Mouse (Mus musculus) lung, embryonic 15.5 days (tissue): ENCODE data around the gene Actr3b. TPM values are rescaled to one million over a fixed set of nuclear protein-coding genes. Genes with fewer than 3 reads are reported as not detected.
"Not testable (repeated sequence)": the region's sequence is repeated elsewhere in the genome, so short reads cannot be mapped to it uniquely, and the experiment has no call there.

Experiments
- ATAC-seq: fragments of 200-750 bp; cut with Nextera tagmentation; 2 replicates; pipeline ENCODE4 v1.8.0; 2017; ENCODE audit warnings: moderate number of reproducible peaks, borderline replicate concordance; ENCODE audit not compliant: low FRiP score, low TSS enrichment; ENCODE audit errors: extremely low read depth
- H3K27ac ChIP-seq: fragments of 300-500 bp; sonication (generic); 2 replicates; pipeline ENCODE4 v1.5.1; 2015; ENCODE audit warnings: moderate library complexity, mild to moderate bottlenecking, inconsistent platforms
- H3K27me3 ChIP-seq: fragments of 300-500 bp; sonication (generic); 2 replicates; pipeline ENCODE4 v1.6.1; 2015; ENCODE audit warnings: inconsistent platforms
- H3K36me3 ChIP-seq: fragments of 300-500 bp; sonication (generic); 2 replicates; pipeline ENCODE4 v1.6.1; 2015; ENCODE audit warnings: inconsistent platforms
- H3K4me1 ChIP-seq: fragments of 300-500 bp; sonication (generic); 2 replicates; pipeline ENCODE4 v1.6.1; 2015; ENCODE audit warnings: inconsistent platforms
- H3K4me2 ChIP-seq: fragments of 300-500 bp; sonication (generic); 2 replicates; pipeline ENCODE4 v1.6.1; 2015; ENCODE audit warnings: inconsistent platforms, mild to moderate bottlenecking, moderate library complexity
- H3K4me3 ChIP-seq: fragments of 300-500 bp; sonication (generic); 2 replicates; pipeline ENCODE4 v1.5.1; 2015; ENCODE audit warnings: mild to moderate bottlenecking, inconsistent platforms
- H3K9ac ChIP-seq: fragments of 300-500 bp; sonication (generic); 2 replicates; pipeline ENCODE4 v1.6.1; 2015; ENCODE audit warnings: inconsistent platforms
- H3K9me3 ChIP-seq: fragments of 300-500 bp; sonication (generic); 2 replicates; pipeline ENCODE4 v1.6.1; 2016; ENCODE audit warnings: inconsistent platforms
- WGBS: fragments of 180-500 bp; shearing (Covaris S2); methylation state at CpG from one replicate; pipeline ENCODE4 v1.1.7; 2015; 5-methylcytosine and 5-hydroxymethylcytosine counted together
- polyA plus RNA-seq: library from polyadenylated mRNA; unstranded; fragments of >200 nt; fragmentation: Nextera tagmentation; extraction: Ambion mirVana; gene quantifications from 2 replicates; pipeline ENCODE4 v1.2.1, GENCODE M21; 2015

Actr3b gene
- polyA plus RNA-seq, 1 experiment from 2014 or later = 3.2 TPM

DNA sequence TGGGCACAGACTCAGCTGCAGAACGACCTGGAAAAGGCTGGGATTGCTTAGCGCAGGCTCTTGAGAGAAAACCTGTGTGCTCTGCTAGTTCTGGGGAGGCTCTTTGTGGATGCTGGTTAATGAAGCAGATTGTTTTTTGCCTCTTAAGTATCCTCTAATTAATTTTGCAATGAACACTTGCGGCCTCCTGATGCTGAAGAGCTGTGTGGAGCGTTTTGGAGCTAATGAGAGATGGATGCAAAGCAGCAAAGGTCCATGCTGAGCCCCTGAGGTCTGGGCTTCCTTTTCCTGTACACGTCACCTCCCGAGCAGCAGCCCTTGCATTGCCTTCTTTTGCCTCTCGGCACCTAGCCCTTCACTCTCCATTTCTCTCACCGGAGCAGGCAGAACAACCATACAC lies 110.1 kb downstream of the Actr3b start:
- no peak for ATAC-seq
- no peak overlapping the region for H3K9ac ChIP-seq
- 72% methylated on average over 8 of the region's 8 CpGs for WGBS

DNA sequence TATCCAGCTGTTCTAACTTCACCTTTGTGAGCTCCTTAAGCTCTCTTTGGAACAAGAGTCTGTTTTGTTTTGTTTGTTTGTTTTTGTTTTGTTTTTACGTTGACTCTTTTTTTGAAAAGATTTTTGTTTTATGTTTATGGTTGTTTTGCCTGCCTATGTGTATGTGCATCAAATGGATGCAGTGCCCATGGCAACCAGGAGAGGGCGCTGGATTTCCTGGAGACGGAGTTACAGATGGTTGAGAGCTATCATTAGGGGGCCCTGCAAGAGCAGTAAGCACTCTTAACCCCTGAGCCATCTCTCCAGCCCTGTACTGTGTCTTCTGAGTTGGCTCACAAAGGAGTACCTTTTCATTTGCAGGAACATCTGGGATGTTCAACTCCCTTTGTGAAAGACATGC lies 110.8 kb downstream of the Actr3b start:
- no peaks in the 10 kb centered on the region for H3K4me1 ChIP-seq
- H3K27ac ChIP-seq = no peak overlapping the region
- 39% methylated on average over 3 of the region's 3 CpGs for WGBS
- no peak overlapping the region for H3K4me2 ChIP-seq
- no peaks in the 10 kb centered on the region for H3K27me3 ChIP-seq
- no peaks in the 10 kb centered on the region for H3K9me3 ChIP-seq
- no peak overlapping the region for H3K9ac ChIP-seq
- H3K36me3 ChIP-seq = no peaks in the 10 kb centered on the region
- no peak for ATAC-seq
- no peak overlapping the region for H3K4me3 ChIP-seq

More for the DNA sequence above, 110.1 kb downstream of the Actr3b start:
- Histone ChIP-seq H3K36me3 (no peaks in the 10 kb centered on the region), H3K27ac (no peak overlapping the region), H3K4me1 (no peaks in the 10 kb centered on the region), H3K4me3 (no peak overlapping the region), H3K4me2 (no peak overlapping the region), H3K27me3 (no peaks in the 10 kb centered on the region), H3K9me3 (no peaks in the 10 kb centered on the region)

DNA sequence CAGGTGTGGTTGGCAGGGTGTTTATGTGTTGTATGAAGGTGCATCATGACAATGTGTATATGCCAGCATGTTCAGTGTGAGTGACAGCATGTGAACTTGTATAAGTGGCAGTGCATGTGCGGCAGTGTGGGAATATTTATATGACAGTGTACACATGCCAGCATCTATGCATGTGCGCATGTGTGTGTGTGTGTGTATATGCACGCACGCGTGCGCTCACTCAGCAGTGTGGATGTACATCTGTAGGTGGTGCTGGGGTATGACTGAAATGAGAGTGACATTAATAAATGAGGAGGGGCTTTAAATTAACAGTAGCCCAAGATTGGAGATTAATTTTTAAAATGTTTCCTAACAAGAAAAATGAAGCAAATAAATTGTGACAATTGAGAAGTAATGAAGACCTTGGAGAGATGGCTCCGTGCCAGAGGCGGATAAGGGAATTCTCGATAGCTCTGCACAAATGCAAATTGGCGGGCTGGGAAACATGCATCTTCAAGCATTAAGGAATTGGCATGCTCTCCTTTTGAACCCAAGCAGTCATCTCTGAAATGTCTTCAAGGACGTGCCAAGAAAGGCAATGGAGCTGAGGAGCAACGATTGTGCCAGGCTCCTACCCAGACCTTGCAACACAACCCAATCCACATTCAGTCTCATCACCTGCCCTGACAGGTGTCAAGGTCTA lies 111.7 kb downstream of the Actr3b start:
- 84% methylated on average over 12 of the region's 12 CpGs for WGBS

DNA sequence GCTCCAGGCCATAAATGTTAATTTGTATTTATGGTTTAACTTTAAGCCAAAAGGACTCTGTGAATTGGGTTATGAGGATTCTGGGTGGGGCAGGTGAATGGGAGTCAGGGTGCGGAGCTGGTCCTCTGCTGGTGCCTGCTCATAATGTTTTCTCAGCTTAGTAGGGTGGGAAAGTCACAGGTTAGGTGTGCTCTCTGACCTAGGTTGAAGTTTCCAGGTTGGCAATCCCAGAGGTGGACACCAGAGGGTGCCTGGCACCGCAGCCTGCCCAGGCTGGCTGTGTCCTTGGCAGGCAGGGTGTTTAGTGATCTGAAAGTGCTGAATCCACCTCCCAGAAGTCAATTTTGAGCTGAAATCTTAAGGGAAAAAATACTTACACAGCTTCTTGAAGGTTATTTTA lies 113.2 kb downstream of the Actr3b start:
- Histone ChIP-seq H3K9me3 (no peaks in the 10 kb centered on the region), H3K27ac (no peak overlapping the region), H3K4me1 (no peaks in the 10 kb centered on the region), H3K4me3 (no peak overlapping the region), H3K36me3 (no peaks in the 10 kb centered on the region), H3K27me3 (no peaks in the 10 kb centered on the region), H3K9ac (no peak overlapping the region), H3K4me2 (no peak overlapping the region)
- WGBS = 64% methylated on average over 2 of the region's 2 CpGs
- ATAC-seq = no peak

More for the DNA sequence above, 111.7 kb downstream of the Actr3b start:
- H3K27me3 ChIP-seq = no peaks in the 10 kb centered on the region
- no peak overlapping the region for H3K9ac ChIP-seq
- H3K4me2 ChIP-seq = no peak overlapping the region
- H3K27ac ChIP-seq = no peak overlapping the region
- no peaks in the 10 kb centered on the region for H3K4me1 ChIP-seq
- ATAC-seq = no peak
- H3K36me3 ChIP-seq = no peaks in the 10 kb centered on the region
- H3K9me3 ChIP-seq = no peaks in the 10 kb centered on the region
- H3K4me3 ChIP-seq = no peak overlapping the region

DNA sequence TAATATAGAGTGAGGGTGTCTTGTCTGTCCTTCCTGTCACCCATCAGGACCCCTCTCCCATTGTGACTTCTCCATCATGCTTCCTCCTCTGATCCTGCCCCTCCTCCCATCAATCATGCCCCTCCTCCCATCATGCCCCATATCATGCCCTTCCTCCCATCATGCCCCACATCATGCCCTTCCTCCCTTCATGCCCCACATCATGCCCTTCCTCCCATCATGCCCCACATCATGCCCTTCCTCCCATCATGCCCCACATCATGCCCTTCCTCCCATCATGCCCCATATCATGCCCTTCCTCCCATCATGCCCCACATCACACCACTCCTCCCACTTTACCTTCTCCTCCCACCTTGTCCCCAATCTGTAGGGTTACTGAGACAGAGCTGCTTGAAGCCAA lies 116.1 kb downstream of the Actr3b start:
- H3K27ac ChIP-seq, H3K9ac ChIP-seq, ATAC-seq, H3K9me3 ChIP-seq, H3K36me3 ChIP-seq, H3K4me2 ChIP-seq, H3K4me1 ChIP-seq, H3K27me3 ChIP-seq, H3K4me3 ChIP-seq: not testable (repeated sequence)

DNA sequence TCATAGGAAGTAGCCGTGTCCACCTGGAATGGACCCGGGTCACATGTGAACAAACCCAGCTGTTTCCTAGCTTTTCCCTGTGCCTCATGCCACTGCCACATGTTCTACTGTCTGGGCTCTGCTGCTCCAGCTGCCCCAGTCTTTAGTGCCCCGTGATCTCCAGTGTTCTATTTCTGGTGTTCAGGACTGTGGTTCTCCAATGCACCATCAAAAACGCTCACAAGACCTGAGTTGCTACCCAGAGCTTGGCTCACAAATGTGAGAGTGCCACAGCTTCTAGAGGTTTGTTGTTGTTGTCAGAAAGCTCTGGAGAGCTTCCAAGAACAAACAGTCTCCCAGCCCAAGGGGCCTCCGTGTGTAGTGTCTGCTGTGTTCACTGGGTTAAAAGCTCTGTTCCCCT lies 117.5 kb downstream of the Actr3b start:
- 67% methylated on average over 5 of the region's 5 CpGs for WGBS
- H3K4me3 ChIP-seq = no peak overlapping the region
- ATAC-seq = no peak

DNA sequence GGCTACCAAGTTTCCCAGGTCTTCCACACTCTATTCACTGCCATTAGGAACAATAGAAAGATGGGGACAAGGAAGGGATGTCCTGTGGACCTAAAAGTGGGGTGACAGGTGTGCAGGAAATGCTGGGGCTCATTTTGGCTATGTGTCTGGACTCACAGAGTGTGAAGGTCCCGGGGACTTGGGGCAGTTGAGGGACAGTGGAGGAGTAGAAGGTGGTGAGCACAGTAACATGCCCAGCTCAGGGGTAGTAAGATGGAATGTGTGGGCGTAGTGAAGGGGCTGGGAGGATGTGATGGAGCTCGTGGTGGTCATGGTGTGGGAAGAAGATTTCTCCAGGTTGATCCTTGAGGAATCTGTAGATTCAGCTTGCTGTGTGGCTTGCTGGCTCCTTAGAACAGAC lies 118.2 kb downstream of the Actr3b start:
- no peaks in the 10 kb centered on the region for H3K4me1 ChIP-seq
- no peak overlapping the region for H3K4me2 ChIP-seq
- H3K36me3 ChIP-seq = no peaks in the 10 kb centered on the region
- H3K4me3 ChIP-seq = no peak overlapping the region
- 67% methylated on average over 3 of the region's 3 CpGs for WGBS
- no peak overlapping the region for H3K9ac ChIP-seq
- H3K27ac ChIP-seq = no peak overlapping the region
- no peaks in the 10 kb centered on the region for H3K9me3 ChIP-seq
- ATAC-seq = no peak
- H3K27me3 ChIP-seq = no peaks in the 10 kb centered on the region

More for the DNA sequence above, 117.5 kb downstream of the Actr3b start:
- Histone ChIP-seq H3K27ac (no peak overlapping the region), H3K4me1 (no peaks in the 10 kb centered on the region), H3K36me3 (no peaks in the 10 kb centered on the region), H3K9me3 (no peaks in the 10 kb centered on the region), H3K9ac (no peak overlapping the region), H3K4me2 (no peak overlapping the region), H3K27me3 (no peaks in the 10 kb centered on the region)

DNA sequence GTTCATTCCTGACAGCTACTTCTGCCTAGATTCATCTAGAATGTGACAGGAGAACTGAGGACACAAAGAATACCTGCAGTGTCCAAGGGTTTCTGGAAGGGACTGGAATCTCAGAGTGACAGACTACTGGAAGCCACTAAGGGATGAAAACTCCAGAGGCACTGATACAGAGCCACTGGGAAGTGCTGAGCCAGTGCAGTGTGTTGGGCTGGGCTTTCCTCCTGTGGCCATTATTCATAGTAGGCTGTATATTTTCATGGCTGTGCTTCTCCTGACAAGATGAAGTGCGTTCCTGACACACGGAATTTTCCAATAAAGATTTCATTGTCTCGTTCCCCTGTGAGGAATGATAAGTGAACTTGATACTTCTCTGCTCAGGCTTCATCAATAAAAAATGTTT lies 126.9 kb downstream of the Actr3b start:
- H3K4me2 ChIP-seq = no peak overlapping the region

DNA sequence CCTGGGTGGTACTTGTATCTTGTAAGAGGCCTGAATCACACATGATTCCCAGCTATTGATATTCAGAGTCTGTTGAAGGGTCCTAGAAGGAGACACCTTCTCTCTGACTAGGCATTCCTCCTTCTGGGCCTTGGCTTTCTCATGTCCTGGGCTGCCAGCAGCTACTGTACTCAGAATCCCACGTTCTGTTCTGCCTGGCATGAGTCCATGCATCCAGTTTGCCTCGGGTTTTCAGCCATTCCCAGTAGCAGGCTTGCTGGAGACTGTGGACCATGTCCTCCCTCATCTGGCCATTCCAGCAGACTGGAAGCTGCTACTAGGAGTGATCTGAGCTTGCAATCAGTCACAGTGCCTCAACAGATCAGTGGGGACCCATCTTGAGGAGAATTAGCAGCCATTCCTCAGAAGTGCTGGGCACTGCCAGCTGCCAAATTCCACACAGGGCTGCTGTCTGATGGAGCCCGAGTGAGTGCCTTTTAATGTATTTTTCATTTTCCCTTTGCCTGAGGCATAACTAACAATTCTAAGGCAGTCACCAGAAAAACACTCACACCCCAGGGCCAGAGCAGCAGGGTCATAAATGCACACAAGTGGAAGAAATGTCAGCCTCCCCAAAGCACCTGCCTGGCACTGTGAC lies 130.1 kb downstream of the Actr3b start:
- H3K27ac ChIP-seq = no peak overlapping the region
- ATAC-seq = no peak
- WGBS = 34% methylated on average over 3 of the region's 3 CpGs

More for the DNA sequence above, 126.9 kb downstream of the Actr3b start:
- WGBS = 58% methylated on average over 3 of the region's 3 CpGs
- Histone ChIP-seq H3K4me1 (no peaks in the 10 kb centered on the region), H3K4me3 (no peak overlapping the region), H3K36me3 (no peaks in the 10 kb centered on the region), H3K9ac (no peak overlapping the region), H3K27me3 (no peaks in the 10 kb centered on the region), H3K9me3 (peaks cover 3% of the 10 kb centered on the region; the same call in 1 of the 2 replicates), H3K27ac (no peak overlapping the region)
- ATAC-seq = no peak

DNA sequence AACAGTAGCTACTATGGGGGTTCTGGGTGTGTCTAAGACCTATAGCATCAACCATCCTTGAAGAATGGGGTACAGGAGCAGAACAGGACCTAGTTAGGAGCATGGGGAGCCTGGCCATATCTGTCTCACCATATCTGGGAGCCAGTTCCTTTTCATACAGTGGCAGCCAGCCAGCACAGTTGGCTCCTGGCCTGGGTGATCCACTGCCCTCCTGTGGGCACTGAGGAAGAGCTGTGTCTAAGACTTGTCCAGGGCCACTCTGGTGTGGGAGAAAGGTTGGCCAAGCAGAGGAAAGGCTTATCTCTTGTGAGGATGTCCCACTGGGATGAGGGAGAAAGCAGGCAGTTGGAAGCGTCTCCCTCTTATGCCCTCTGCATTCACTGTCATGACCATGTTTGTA lies 131.5 kb downstream of the Actr3b start:
- Histone ChIP-seq H3K4me1 (no peaks in the 10 kb centered on the region), H3K4me3 (no peak overlapping the region), H3K4me2 (no peak overlapping the region), H3K27me3 (no peaks in the 10 kb centered on the region), H3K9me3 (no peaks in the 10 kb centered on the region), H3K9ac (no peak overlapping the region), H3K27ac (no peak overlapping the region), H3K36me3 (no peaks in the 10 kb centered on the region)
- 55% methylated on average over 1 of the region's 1 CpGs for WGBS
- ATAC-seq = no peak

More for the DNA sequence above, 130.1 kb downstream of the Actr3b start:
- Histone ChIP-seq H3K36me3 (no peaks in the 10 kb centered on the region), H3K9me3 (peaks cover 3% of the 10 kb centered on the region; the same call in 1 of the 2 replicates), H3K27me3 (no peaks in the 10 kb centered on the region), H3K4me3 (no peak overlapping the region), H3K9ac (no peak overlapping the region), H3K4me1 (no peaks in the 10 kb centered on the region), H3K4me2 (no peak overlapping the region)
